Mouse (Mus musculus) Muller cell, postnatal 12 days (primary cell): Measurements from ENCODE around the gene Ppil6.

Experiments used
- DNase-seq: peaks from one replicate; pipeline ENCODE4 v3.0.0-alpha.2; 2015; ENCODE audit errors: inconsistent ontology term

The Ppil6 gene

GRCm38 (mm10) chr10:41477278-41478181 is 12.7 kb upstream of the Ppil6 start:
- DNase-seq, result peak; percentile 86

- no peak for DNase-seq
These were observed 10.3 kb upstream of the Ppil6 start for GRCm38 (mm10) chr10:41479961-41480360.

DNA sequence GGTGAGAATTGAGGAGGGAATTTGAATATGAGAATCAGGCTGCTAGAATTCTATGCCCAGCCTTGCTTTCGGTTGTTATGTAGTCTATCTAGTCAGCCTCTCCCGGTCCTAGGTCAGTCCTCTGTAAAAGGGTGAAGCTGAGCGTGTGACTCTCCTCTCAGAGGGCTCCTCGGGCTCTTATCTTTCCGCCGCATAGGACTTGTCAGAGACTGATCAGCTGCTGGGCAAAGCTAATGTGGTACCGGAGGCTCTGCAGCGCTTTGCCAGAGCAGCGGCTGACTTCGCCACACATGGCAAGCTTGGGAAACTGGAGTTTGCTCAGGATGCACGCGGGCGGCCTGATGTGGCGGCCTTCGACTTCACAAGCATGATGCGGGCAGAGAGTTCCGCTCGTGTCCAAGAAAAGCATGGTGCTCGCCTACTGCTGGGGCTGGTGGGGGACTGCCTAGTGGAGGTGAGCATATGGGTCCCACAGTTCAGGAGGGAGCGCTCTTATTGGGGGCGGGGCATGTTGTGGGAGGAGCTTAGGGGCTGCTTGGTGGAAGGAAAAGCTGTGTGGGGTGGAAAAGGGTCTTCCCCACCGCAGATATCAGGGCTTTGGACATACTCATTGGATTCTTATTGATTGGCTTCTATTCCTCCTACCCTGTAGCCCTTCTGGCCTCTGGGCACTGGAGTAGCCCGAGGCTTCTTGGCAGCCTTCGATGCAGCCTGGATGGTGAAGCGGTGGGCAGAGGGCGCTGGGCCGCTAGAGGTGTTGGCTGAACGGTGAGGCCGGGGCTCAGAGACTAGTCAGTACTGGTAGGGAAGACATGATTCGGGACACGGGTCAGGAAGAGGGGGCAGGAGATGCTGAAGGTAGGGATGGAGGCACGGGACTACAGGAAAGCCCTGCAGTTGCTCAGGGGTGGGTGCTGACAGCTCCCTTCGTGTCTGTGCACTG is 9.0 kb upstream of the Ppil6 start:
- DNase-seq, result no peak

DNA sequence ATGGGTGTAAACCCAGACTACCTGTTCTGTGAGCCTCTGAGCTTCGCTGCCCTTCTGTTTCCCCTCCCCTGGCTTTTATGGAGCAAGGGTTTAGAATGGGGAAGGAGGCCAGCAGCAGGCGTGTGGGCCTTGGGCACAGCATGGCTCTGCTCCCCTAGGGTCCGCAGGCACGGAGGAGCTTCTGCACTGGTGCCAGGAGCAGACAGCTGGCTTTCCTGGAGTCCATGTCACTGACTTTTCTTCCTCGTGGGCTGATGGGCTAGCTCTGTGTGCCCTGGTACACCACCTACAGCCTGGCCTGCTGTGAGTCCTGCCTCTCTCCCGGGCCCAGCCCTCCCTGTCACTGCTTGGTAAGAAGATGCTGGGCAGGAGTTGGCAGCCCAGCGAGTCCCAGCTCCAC is 7.8 kb upstream of the Ppil6 start:
- no peak for DNase-seq

DNA sequence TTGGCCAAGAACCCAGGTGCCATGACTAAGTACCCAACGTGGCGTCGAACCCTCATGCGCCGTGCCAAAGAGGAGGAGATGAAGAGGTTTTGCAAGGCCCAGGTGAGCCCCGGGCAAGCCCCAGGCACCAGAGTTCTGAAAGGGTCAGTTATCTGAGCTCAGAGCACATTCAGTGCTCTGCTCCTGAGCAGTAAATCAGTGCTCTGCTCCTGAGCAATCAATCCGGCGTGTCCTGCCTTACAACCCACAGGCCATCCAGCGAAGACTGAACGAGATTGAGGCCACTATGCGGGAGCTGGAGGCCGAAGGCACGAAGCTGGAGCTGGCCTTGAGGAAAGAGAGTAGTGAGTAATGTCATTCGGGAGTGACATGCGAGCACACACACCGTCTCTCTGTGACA is 4.5 kb upstream of the Ppil6 start:
- DNase-seq, result no peak

GRCm38 (mm10) chr10:41486506-41487170 is 3.6 kb upstream of the Ppil6 start:
- no peak for DNase-seq

GRCm38 (mm10) chr10:41488877-41489276 is 1.4 kb upstream of the Ppil6 start:
- DNase-seq, result peak; percentile 10

GRCm38 (mm10) chr10:41489294-41489693 is 945 bp upstream of the Ppil6 start:
- DNase-seq, result peak; percentile 24

GRCm38 (mm10) chr10:41490518-41490873 is 257 bp downstream of the Ppil6 start:
- DNase-seq, result no peak

GRCm38 (mm10) chr10:41491111-41491510 is 872 bp downstream of the Ppil6 start:
- DNase-seq, result peak; percentile 23

DNA sequence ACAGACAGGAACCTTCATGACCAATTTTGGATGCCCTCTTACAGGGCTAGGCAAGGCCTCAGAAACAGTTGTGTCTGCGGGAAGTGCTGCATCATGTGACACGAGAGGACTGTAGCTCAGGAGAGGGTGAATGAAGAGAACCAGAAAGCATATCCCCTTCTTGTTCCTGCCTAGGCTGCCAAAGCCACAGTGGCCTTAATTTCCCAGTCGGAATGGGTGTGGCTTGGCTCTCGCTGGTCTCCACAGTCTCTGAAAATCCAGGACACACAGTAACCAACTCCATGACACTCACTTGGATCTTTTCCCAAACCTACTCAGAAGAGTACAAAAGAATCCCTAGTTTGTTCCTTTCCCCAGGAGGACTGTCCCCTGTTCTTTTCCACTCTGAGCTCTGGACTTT is 10.7 kb downstream of the Ppil6 start:
- peak; percentile 84 for DNase-seq

DNA sequence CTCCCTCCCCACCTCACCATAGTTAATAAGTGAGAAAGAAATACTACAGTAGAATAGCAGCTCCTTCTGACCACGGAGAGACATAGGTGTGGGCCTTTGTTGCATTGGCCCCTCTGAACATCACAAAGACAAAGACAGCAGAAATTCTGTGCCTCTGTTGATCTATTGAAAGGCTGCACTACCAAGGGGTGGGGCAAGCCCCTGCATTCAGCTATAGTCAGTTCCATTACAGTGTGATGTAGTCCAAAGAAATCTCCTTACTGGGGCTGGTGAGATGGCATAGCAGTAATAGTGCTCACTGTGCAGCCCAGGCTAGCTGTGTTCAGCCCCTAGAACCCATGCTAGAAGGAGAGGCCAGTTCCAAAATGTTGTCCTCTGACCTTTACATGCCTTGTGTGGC is 14.8 kb downstream of the Ppil6 start:
- DNase-seq, result peak; percentile 9

- peak; percentile 75 for DNase-seq
These were observed 15.2 kb downstream of the Ppil6 start for GRCm38 (mm10) chr10:41505446-41505845.

- no peak for DNase-seq
These were observed 18.9 kb downstream of the Ppil6 start for GRCm38 (mm10) chr10:41509160-41509559.

DNA sequence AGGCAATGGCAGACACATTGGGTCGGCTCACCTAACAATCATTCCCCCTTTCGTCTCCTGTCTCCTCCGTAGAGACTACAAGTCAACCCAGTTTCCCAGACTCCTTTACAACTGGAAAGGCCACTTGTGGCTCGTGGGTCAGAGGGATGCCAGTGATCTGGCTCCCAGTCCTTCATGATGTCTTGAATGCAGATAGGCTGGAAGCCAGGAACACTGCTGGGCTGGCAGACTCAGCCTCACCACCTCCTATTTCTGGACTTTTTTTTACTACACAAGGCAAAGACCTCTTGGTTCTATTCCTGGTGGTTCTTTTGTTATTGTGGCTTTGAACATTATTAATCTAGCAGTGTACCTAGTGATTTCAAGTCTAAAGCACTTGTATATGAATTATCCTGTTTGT is 24.1 kb downstream of the Ppil6 start:
- DNase-seq, result no peak

GRCm38 (mm10) chr10:41514921-41515320 is 24.7 kb downstream of the Ppil6 start:
- DNase-seq, result no peak

- DNase-seq, result peak; percentile 91
These were observed 28.3 kb downstream of the Ppil6 start for GRCm38 (mm10) chr10:41518508-41518980.

- peak; percentile 98 for DNase-seq
These were observed 28.9 kb downstream of the Ppil6 start, which contains the start of gene Cd164 for GRCm38 (mm10) chr10:41518981-41519618. Gene Cd164 (plus strand): TSS chr10:41519414.

GRCm38 (mm10) chr10:41519640-41520409 is 29.6 kb downstream of the Ppil6 start:
- DNase-seq, result peak; percentile 73

- DNase-seq, result no peak
These were observed 30.1 kb downstream of the Ppil6 start for GRCm38 (mm10) chr10:41520410-41520673.

DNA sequence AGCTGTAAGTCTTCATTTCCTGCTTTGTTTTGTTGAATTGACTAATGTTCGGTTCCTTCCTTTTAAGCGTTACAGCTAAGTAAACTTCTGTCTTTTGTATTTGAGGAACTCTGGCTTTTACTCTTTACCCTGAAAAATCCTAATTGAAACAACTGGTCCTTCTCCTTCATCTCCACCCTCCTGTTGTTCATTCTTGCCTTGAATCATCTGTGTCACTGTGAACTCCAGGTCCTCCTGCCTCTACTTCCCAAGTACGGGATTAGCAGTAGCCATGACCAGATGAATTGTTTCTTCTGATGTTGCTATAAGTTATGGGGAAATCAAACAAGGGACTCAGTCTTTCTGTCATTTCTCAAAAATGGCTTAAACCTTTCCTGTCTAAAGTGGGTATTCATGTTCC is 33.1 kb downstream of the Ppil6 start:
- DNase-seq, result no peak
